Mouse (Mus musculus) CH12.LX (cell line): ENCODE measurements around the gene Zfhx3. TPM values are rescaled to one million over a fixed set of nuclear protein-coding genes. Genes with fewer than 3 reads are reported as not detected.

ENCODE experiments used
- DNase-seq: peaks from one replicate; pipeline ENCODE4 v3.0.0-alpha.2; 2013; ENCODE audit errors: extremely low read depth
- H3K27ac ChIP-seq: 2 replicates; pipeline ENCODE4 v1.5.1; 2012; ENCODE audit warnings: low read depth, mild to moderate bottlenecking, control low read depth, moderate library complexity; ENCODE audit not compliant: insufficient read depth
- H3K27me3 ChIP-seq: replicated peaks from 2 replicates; pipeline ENCODE3; 2012; ENCODE audit warnings: inconsistent platforms
- H3K36me3 ChIP-seq, 2 experiments: replicated peaks in 1 of 2; 2 replicates each; pipeline versions ENCODE3 to v1.6.1; 2012; ENCODE audit warnings: inconsistent platforms in 1 of 2, low read length in 1 of 2, mild to moderate bottlenecking in 1 of 2, mixed read lengths in 1 of 2, moderate library complexity in 1 of 2; ENCODE audit not compliant: control insufficient read depth in 1 of 2, insufficient read depth in 1 of 2
- H3K4me1 ChIP-seq, 2 experiments: 2 replicates each; pipeline ENCODE4 v1.6.1; 2012; ENCODE audit warnings: inconsistent platforms in 1 of 2, moderate library complexity in 1 of 2; ENCODE audit not compliant: insufficient read depth in 2 of 2, control insufficient read depth in 1 of 2
- H3K4me2 ChIP-seq: 2 replicates; pipeline ENCODE4 v1.6.1; 2012; ENCODE audit warnings: low read depth, mild to moderate bottlenecking, control low read depth; ENCODE audit not compliant: poor library complexity, insufficient read depth, severe bottlenecking
- H3K4me3 ChIP-seq, 3 experiments: fragments of 150-350 bp in 1 of 3; sonication (generic) in 1 of 3; replicated peaks in 1 of 3; 2 replicates each; pipeline versions ENCODE3 to v1.5.1; 2011 to 2012; ENCODE audit warnings: low read depth in 2 of 3, low read length in 2 of 3, mild to moderate bottlenecking in 2 of 3, moderate library complexity in 2 of 3, control low read depth in 1 of 3, improper control_type of control experiment in 1 of 3, inconsistent platforms in 1 of 3, mixed read lengths in 1 of 3; ENCODE audit not compliant: poor library complexity in 1 of 3
- H3K79me2 ChIP-seq: replicated peaks from 2 replicates; pipeline ENCODE4 v1.6.1; 2012; ENCODE audit warnings: mild to moderate bottlenecking, moderate library complexity; ENCODE audit not compliant: control insufficient read depth, poor library complexity, insufficient read depth, severe bottlenecking; ENCODE audit errors: extremely low read depth
- H3K9ac ChIP-seq: 2 replicates; pipeline ENCODE4 v1.6.1; 2012; ENCODE audit warnings: low read depth, mild to moderate bottlenecking, control low read depth, moderate library complexity; ENCODE audit not compliant: insufficient read depth
- H3K9me3 ChIP-seq: replicated peaks from 2 replicates; pipeline ENCODE3; 2012; ENCODE audit warnings: low read length, inconsistent platforms, mixed read lengths
- BHLHE40 ChIP-seq: IDR thresholded peaks from 2 replicates; pipeline ENCODE4 v1.6.1; 2011; ENCODE audit warnings: mild to moderate bottlenecking, low read depth, low read length, improper control_type of control experiment
- CHD1 ChIP-seq: IDR thresholded peaks from 2 replicates; pipeline ENCODE4 v1.6.1; 2012; ENCODE audit warnings: low read depth, low read length, improper control_type of control experiment, inconsistent platforms
- CHD2 ChIP-seq: IDR thresholded peaks from 2 replicates; pipeline ENCODE4 v1.6.1; 2011; ENCODE audit warnings: low read length, improper control_type of control experiment
- CTCF ChIP-seq, 2 experiments: IDR thresholded peaks in 1 of 2; conservative IDR thresholded peaks in 1 of 2; 2 replicates each; pipeline ENCODE4 v1.5.1; 2011 to 2012; ENCODE audit warnings: low read depth in 2 of 2, low read length in 2 of 2, improper control_type of control experiment in 1 of 2, inconsistent platforms in 1 of 2, mild to moderate bottlenecking in 1 of 2, moderate library complexity in 1 of 2
- E2F4 ChIP-seq: IDR thresholded peaks from 2 replicates; pipeline ENCODE4 v1.6.1; 2011; ENCODE audit warnings: low read depth, low read length, improper control_type of control experiment; ENCODE audit not compliant: insufficient replicate concordance
- EP300 ChIP-seq: IDR thresholded peaks from 2 replicates; pipeline ENCODE4 v1.6.1; 2011; ENCODE audit warnings: low read length, improper control_type of control experiment
- HCFC1 ChIP-seq: IDR thresholded peaks from 2 replicates; pipeline ENCODE4 v1.6.1; 2012; ENCODE audit warnings: low read depth, mild to moderate bottlenecking, inconsistent platforms, low read length, improper control_type of control experiment
- JUN ChIP-seq: IDR thresholded peaks from 2 replicates; pipeline ENCODE4 v1.6.1; 2011; ENCODE audit warnings: low read depth, mild to moderate bottlenecking, low read length, improper control_type of control experiment, moderate library complexity; ENCODE audit not compliant: insufficient read depth
- JUND ChIP-seq: conservative IDR thresholded peaks from 2 replicates; pipeline ENCODE4 v1.6.1; 2011; ENCODE audit warnings: low read depth, low read length, improper control_type of control experiment
- MEF2A ChIP-seq: IDR thresholded peaks from 2 replicates; pipeline ENCODE4 v1.6.1; 2014; ENCODE audit warnings: low read depth, mild to moderate bottlenecking, inconsistent platforms, low read length, improper control_type of control experiment, borderline replicate concordance
- MXI1 ChIP-seq: IDR thresholded peaks from 2 replicates; pipeline ENCODE4 v1.6.1; 2011; ENCODE audit warnings: mild to moderate bottlenecking, low read depth, low read length, improper control_type of control experiment
- MYC ChIP-seq: IDR thresholded peaks from 2 replicates; pipeline ENCODE4 v1.6.1; 2011; ENCODE audit warnings: low read depth, mild to moderate bottlenecking, improper control_type of control experiment, low read length
- PAX5 ChIP-seq: IDR thresholded peaks from 2 replicates; pipeline ENCODE4 v1.6.1; 2012; ENCODE audit warnings: low read length, inconsistent platforms, mixed read lengths
- POLR2A ChIP-seq: IDR thresholded peaks from 2 replicates; pipeline ENCODE4 v1.6.1; 2011; ENCODE audit warnings: low read depth, mild to moderate bottlenecking, improper control_type of control experiment, low read length
- RAD21 ChIP-seq: IDR thresholded peaks from 2 replicates; pipeline ENCODE4 v1.6.1; 2011; ENCODE audit warnings: low read depth, mild to moderate bottlenecking, low read length, improper control_type of control experiment, moderate library complexity
- SMC3 ChIP-seq: IDR thresholded peaks from 2 replicates; pipeline ENCODE4 v1.6.1; 2011; ENCODE audit warnings: low read depth, low read length, improper control_type of control experiment
- TBP ChIP-seq: conservative IDR thresholded peaks from 2 replicates; pipeline ENCODE4 v1.6.1; 2011; ENCODE audit warnings: low read depth, low read length, improper control_type of control experiment
- UBTF ChIP-seq: IDR thresholded peaks from 2 replicates; pipeline ENCODE4 v1.6.1; 2012; ENCODE audit warnings: low read depth, mild to moderate bottlenecking, inconsistent platforms, low read length, improper control_type of control experiment, moderate library complexity
- USF1 ChIP-seq: IDR thresholded peaks from 2 replicates; pipeline ENCODE4 v1.6.1; 2014; ENCODE audit warnings: low read depth, mild to moderate bottlenecking, inconsistent platforms, low read length, improper control_type of control experiment
- ZC3H11A ChIP-seq: IDR thresholded peaks from 2 replicates; pipeline ENCODE4 v1.6.1; 2012; ENCODE audit warnings: low read depth, mild to moderate bottlenecking, inconsistent platforms, low read length, improper control_type of control experiment
- ZKSCAN1 ChIP-seq: IDR thresholded peaks from 2 replicates; pipeline ENCODE4 v1.6.1; 2012; ENCODE audit warnings: low read depth, inconsistent platforms, low read length, improper control_type of control experiment, borderline replicate concordance
- dilution Hi-C: fragments of 300-500 bp; cut with MboI; formaldehyde crosslinking; loops from 2 replicates; pipeline ENCODE4 v1.14.3; 2020; ENCODE audit warnings: low sequenced_read_pairs; ENCODE audit not compliant: extremely low pct_unique_long_range_greater_than_20kb, extremely low pct_ligation_motif_present
- in situ Hi-C: fragments of 300-500 bp; cut with MboI; formaldehyde crosslinking; loops from 3 replicates; pipeline ENCODE4 v1.14.3; 2019; ENCODE audit warnings: low sequenced_read_pairs, low pct_ligation_motif_present, low pct_unique_long_range_greater_than_20kb, mixed read lengths
- polyA plus RNA-seq: library from polyadenylated mRNA; unstranded; fragments of >175 nt; gene quantifications from 2 replicates; pipeline ENCODE4 v1.2.1, GENCODE M21; 2012; ENCODE audit warnings: low read depth; ENCODE audit not compliant: insufficient read length
- total RNA-seq, 2 experiments: library from RNA; depleted of rRNA; stranded (reverse); fragments of 300-350 nt in 1 of 2; fragments of >200 nt in 1 of 2; gene quantifications; 2 replicates each; pipeline ENCODE4 v1.2.3; 2012 to 2014

Gene Zfhx3
- total and polyA plus RNA-seq, 3 experiments, result 0.05 to 0.76 (median 0.68) TPM

GRCm38 (mm10) chr8:108884947-108885346 lies 942.5 kb downstream of the Zfhx3 start:
- Histone ChIP-seq H3K9me3 (no peaks in the 10 kb centered on the region), H3K4me1 (peaks cover 0 to 6% of the 10 kb centered on the region in 2 experiments; a peak in 1 of 4 replicates)
- in situ Hi-C loops, result no loop called here

GRCm38 (mm10) chr8:108885450-108885849 lies 943.0 kb downstream of the Zfhx3 start:
- TF ChIP-seq SMC3 (no peak), MYC (no peak), ZKSCAN1 (no peak), PAX5 (no peak), MEF2A (no peak), HCFC1 (no peak), RAD21 (no peak), UBTF (no peak), BHLHE40 (no peak), EP300 (no peak), E2F4 (no peak), USF1 (no peak), TBP (no peak), CHD1 (no peak), ZC3H11A (no peak)
- TF ChIP-seq, all 38 proteins: peak for 0
- in situ Hi-C loops, result no loop called here
- Histone ChIP-seq H3K79me2 (no peaks in the 10 kb centered on the region), H3K27me3 (no peaks in the 10 kb centered on the region), H3K27ac (no peak overlapping the region), H3K4me2 (no peak overlapping the region), H3K4me1 (peaks cover 0 to 6% of the 10 kb centered on the region in 2 experiments; a peak in 1 of 4 replicates), H3K36me3 (no peaks in the 10 kb centered on the region), H3K4me3 (no peak overlapping the region), H3K9me3 (no peaks in the 10 kb centered on the region), H3K9ac (no peak overlapping the region)
- DNase-seq, result no peak
- dilution Hi-C loops, result no loop called here

More at GRCm38 (mm10) chr8:108884947-108885346, 942.5 kb downstream of the Zfhx3 start:
- Histone ChIP-seq H3K9ac (no peak overlapping the region), H3K4me2 (no peak overlapping the region), H3K27me3 (no peaks in the 10 kb centered on the region), H3K4me3 (no peak overlapping the region), H3K79me2 (no peaks in the 10 kb centered on the region), H3K27ac (no peak overlapping the region), H3K36me3 (no peaks in the 10 kb centered on the region)
- no peak for DNase-seq
- dilution Hi-C loops, result no loop called here
- TF ChIP-seq CHD2, result no peak
- TF ChIP-seq JUN, result no peak
- no peak for TF ChIP-seq USF1
- TF ChIP-seq TBP, result no peak
- TF ChIP-seq CTCF (conservative IDR thresholded peaks at IDR 0.05 in 1 of 2, IDR thresholded peaks at IDR 0.05 in 1 of 2; ENCODE audit: low read depth in 2 of 2, low read length in 2 of 2), result no peak
- no peak for TF ChIP-seq MXI1
- no peak for TF ChIP-seq JUND
- no peak for TF ChIP-seq POLR2A
- TF ChIP-seq, all 38 proteins: peak for 0
